Mouse (Mus musculus) CH12.LX (cell line): ENCODE measurements around the gene Ctbs.

Experiments
- CTCF ChIP-seq, 2 experiments: IDR thresholded peaks in 1 of 2; conservative IDR thresholded peaks in 1 of 2; 2 replicates each; pipeline ENCODE4 v1.5.1; 2011 to 2012; ENCODE audit warnings: low read depth in 2 of 2, low read length in 2 of 2, improper control_type of control experiment in 1 of 2, inconsistent platforms in 1 of 2, mild to moderate bottlenecking in 1 of 2, moderate library complexity in 1 of 2
- E2F4 ChIP-seq: IDR thresholded peaks from 2 replicates; pipeline ENCODE4 v1.6.1; 2011; ENCODE audit warnings: low read depth, low read length, improper control_type of control experiment; ENCODE audit not compliant: insufficient replicate concordance
- EP300 ChIP-seq: IDR thresholded peaks from 2 replicates; pipeline ENCODE4 v1.6.1; 2011; ENCODE audit warnings: low read length, improper control_type of control experiment
- GABPA ChIP-seq: IDR thresholded peaks from 2 replicates; pipeline ENCODE4 v1.6.1; 2012; ENCODE audit warnings: low read depth, low read length, improper control_type of control experiment, inconsistent platforms; ENCODE audit not compliant: insufficient replicate concordance
- MAZ ChIP-seq: IDR thresholded peaks from 2 replicates; pipeline ENCODE4 v1.6.1; 2012; ENCODE audit warnings: low read depth, mild to moderate bottlenecking, inconsistent platforms, low read length, improper control_type of control experiment, moderate library complexity
- NELFE ChIP-seq: IDR thresholded peaks from 2 replicates; pipeline ENCODE4 v1.6.1; 2011; ENCODE audit warnings: low read depth, low read length, improper control_type of control experiment
- POLR2A ChIP-seq: IDR thresholded peaks from 2 replicates; pipeline ENCODE4 v1.6.1; 2011; ENCODE audit warnings: low read depth, mild to moderate bottlenecking, improper control_type of control experiment, low read length
- POLR2AphosphoS2 ChIP-seq: IDR thresholded peaks from 2 replicates; pipeline ENCODE4 v1.6.1; 2011; ENCODE audit warnings: low read depth, low read length, improper control_type of control experiment
- UBTF ChIP-seq: IDR thresholded peaks from 2 replicates; pipeline ENCODE4 v1.6.1; 2012; ENCODE audit warnings: low read depth, mild to moderate bottlenecking, inconsistent platforms, low read length, improper control_type of control experiment, moderate library complexity
- USF2 ChIP-seq: conservative IDR thresholded peaks from 2 replicates; pipeline ENCODE4 v1.6.1; 2011; ENCODE audit warnings: low read depth, low read length, improper control_type of control experiment

DNA sequence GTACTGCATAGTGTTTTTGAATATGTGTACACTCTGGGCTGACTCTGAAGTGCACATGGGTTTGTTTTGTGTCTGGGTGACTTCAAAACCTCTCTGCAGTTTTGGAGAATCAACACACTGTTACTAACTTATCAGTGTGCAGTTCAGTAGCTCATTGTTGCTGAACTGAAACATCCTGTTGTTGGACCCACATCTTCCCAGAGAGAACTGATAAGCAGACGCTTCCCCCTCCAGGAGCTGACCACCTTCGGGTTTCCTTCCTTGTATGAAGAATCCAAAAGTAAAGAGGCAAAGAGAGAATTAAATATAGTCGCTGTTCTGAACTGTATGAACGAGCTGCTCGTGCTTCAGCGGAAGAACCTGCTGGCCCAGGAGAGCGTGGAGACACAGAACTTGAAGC is 30.7 kb upstream of the Ctbs start:
- TF ChIP-seq EP300 (no peak), UBTF (no peak), MAZ (no peak), POLR2A (no peak), GABPA (no peak), CTCF (conservative IDR thresholded peaks at IDR 0.05 in 1 of 2, IDR thresholded peaks at IDR 0.05 in 1 of 2; ENCODE audit: low read depth in 2 of 2, low read length in 2 of 2) (no peak), USF2 (no peak), NELFE (no peak), E2F4 (no peak), POLR2AphosphoS2 (no peak)
